Mouse (Mus musculus): ENCODE measurements around the gene Uaca.

The Uaca gene

DNA sequence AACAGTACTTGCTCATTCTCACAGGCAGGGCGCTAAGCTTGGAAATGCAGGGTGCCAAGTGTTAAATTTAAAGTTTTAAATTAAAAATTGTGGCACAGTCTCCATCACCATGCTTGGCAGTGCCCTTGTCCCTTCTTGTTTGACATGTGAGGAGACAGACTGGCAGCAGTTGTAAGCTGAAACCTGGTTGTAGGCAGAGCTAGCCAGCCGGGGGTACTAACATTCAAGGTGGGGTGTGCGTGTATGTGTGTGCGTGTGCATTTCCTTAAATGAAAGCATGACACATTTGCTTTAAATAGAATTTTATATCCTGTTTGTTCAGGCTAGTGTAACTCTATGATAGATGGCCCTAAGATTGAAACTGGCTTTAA lies 42.7 kb downstream of the Uaca start:
- no peak for DNase-seq (ENCODE audit: low spot score in 2 of 2)

DNA sequence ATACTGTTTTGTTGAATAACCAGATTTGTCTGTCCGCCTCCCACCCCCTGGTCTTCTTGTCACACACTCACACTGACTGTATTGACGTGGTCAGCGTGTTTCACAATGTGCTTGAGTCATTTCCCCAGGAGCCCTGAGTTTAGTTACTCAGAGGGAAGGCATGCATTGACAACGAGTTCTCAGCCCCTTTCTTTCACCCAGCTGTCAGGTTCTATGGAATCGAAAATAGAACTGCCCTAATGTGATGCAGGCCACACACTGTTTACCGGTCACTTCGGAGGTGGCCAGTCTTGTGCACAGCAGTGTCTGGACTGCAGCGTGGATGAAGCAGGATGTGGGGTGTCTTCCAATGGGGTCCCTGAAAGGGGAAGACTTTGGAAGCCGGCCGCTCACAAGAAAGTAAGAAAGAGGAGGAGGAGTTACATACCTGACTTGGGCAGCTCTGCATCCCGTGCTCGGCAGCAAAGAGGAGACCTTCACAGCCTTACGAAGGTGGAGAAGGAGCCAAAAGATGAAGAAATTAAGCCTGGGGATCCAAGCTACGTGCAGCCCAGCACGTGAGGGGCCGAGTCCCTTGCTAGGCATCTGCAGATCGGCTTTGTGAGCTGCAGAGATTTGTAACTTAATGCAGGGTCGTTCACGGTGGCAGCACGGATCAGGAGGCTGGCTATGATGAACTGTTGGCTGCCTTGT lies 43.3 kb downstream of the Uaca start:
- no peak for DNase-seq (ENCODE audit: low spot score in 2 of 2)

DNA sequence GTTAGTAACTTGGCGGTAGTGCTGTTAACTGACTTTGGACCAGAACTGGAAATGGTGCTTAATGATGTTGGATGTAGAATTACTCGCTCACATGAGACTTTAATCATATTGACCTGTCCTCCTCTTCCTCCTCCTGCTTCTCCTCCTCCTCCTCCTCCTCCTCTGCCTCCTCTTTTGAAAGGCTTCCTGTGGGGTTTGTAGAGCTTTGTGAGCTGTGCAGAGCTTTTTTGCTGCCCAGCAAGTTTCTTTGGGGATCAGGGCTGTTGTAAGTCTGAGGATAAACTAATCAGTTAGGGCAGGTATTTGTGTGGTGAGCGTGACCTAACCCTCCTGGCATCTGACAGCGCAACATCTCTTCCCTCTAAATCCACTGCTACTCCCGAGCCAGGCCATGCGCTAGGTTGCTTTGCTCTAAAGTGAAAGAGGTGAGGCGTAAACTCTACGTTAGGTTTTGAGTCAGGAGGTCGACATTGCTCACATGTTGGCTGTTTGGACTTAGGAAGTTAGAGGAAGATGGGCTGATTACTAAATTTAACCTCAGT lies 44.1 kb downstream of the Uaca start:
- DNase-seq (ENCODE audit: low spot score in 2 of 2), result no peak

DNA sequence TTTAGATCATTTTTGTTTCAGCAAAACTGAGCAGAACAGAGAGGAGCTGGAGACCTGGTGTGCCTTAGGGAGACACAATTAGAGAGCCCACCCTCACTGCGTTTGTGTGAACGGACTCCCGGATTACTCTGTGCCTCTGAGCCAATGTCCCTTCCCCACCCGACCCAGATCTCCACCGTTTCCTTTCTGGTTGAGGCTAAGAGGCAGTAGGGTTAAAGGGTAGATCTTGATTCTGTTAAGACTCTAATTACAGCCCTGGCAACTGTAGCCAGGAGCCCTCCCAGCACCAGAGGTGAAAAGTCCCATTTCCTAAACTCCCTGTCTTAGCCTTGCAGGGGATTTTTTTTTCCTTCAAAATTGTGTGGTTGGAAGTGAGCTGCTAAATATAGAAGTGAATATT lies 47.1 kb downstream of the Uaca start:
- no peak for DNase-seq (ENCODE audit: low spot score in 2 of 2)

DNA sequence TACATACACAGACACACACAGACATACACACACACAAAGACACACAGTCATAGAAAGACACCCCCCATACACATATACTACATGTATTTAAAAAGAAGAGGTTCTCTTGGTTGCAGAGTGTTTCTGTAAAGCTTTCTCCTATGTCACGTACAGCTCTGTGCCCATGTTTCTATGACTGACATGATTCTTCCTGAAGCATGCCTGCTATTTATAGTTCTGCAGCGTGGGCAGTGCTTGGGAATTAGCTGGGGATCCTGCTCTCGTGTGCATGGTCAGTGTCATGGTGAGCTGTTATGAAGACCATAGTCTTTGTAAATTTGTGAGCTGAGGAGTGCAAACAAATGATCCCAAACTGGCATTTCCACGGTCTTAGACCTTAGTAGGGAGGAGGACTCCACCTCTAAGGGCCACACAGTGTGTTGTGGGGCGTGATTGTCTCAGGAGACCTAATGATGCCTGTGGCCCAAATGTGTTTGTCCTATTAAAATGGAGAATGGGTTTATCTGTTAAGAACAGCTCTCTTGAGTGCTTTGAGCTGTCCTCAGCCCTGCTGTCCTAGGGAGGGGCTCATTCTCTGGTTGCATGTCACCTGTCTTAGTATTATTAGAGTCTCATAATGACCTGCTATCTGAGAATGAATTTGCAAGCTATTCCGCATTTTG lies 49.2 kb downstream of the Uaca start:
- DNase-seq (ENCODE audit: low spot score in 2 of 2), result no peak

DNA sequence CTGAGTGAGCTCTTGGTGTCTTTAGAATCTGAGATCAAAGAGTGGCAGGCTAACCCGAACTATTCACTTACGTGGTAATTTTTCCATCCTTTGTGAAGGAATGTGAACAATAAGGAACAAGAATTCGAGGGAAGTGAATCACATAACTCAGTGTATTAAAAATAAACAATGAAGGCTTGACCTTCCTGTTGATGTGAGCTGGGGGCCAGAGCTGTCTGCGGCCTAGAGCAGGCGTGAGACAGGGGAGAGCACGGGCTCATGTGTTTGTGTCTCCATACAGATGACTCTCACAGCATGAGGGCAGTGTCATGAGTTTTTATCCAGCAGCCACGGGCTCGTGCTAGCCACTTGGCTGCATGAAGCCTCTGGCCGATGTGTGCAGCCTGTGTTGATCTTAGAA lies 54.4 kb downstream of the Uaca start:
- no peak for DNase-seq (ENCODE audit: low spot score in 2 of 2)

GRCm38 (mm10) chr9:60849986-60850385 lies 55.6 kb downstream of the Uaca start:
- no peak for DNase-seq (ENCODE audit: low spot score in 2 of 2)

DNA sequence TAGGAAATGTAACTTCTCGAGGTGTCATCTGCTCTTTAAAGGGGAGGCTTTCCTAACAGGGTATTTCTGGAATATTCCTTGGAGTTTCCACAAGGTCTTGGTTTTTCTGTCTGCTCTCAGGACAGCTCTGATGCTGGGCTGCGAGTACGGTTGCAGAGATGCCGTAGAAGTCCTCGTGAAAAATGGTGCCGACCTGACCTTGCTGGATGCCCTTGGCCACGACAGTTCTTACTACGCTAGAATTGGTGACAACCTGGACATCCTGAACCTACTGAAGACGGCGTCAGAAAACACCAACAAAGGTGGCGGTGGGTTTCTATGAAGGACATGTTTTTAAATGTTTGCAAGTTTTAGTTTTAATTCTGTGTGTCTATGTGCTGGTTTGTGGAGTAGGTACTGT lies 59.9 kb downstream of the Uaca start:
- DNase-seq (ENCODE audit: low spot score in 2 of 2), result no peak

GRCm38 (mm10) chr9:60857833-60858232 lies 63.5 kb downstream of the Uaca start:
- no peak for DNase-seq (ENCODE audit: low spot score in 2 of 2)

DNA sequence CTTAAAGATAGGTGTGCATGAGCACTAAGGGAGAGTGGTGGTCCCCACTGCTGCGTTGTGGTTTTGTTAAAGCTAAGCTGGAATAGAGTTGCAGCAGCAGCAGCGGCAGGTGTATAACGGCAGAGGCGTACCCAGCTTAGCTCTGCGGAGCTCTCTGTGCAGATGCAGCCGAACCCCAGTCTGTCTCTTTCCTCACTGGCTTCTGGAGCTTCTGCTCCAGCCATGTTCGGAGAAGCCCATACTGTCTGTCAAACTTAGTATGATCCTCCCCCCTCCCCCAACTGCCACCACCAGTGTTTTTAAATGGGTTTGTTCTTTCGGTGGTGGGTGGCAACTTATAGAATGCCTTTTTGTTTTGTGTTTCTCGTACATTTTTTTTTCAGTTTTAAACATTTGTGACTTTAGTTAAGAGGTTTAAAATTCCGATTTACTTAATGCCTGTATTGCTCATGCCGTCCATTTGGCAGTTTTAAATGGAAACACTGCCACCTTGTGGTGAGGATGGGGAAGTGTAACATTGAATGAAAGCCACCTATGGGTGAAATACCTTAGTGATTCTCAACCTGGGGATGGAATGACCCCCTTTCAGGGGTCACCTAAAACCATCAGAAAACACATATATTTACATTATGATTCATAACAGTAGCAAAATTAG lies 64.1 kb downstream of the Uaca start:
- peak in 1 of 2 experiments; percentile 32 for DNase-seq (ENCODE audit: low spot score in 2 of 2)

- DNase-seq (ENCODE audit: low spot score in 2 of 2), result peak in 1 of 2 experiments; percentile 8
These were observed 64.7 kb downstream of the Uaca start for GRCm38 (mm10) chr9:60859031-60859430.

GRCm38 (mm10) chr9:60861030-60861429 lies 66.7 kb downstream of the Uaca start:
- DNase-seq (ENCODE audit: low spot score in 2 of 2), result no peak

DNA sequence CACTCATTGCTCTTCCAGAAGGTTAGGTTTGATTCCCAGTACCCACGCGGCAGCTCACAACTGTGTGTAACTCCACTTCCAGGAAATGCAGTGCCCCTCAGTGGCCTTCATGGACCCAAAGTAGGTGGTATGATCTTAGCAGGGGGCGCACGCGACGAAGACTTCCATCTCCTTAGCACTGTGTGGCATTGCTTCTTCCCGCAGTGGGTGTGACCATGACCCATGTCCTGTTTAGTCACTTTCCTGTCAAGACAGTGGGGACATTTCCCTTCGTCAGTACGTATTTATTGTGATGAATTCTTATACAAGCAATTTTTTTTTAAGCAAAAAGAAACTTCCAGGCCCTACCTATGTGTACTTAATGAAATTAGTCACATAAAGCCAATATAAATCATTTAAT lies 70.3 kb downstream of the Uaca start:
- no peak for DNase-seq (ENCODE audit: low spot score in 2 of 2)

GRCm38 (mm10) chr9:60865866-60866265 lies 71.5 kb downstream of the Uaca start:
- no peak for DNase-seq (ENCODE audit: low spot score in 2 of 2)

- no peak for DNase-seq (ENCODE audit: low spot score in 2 of 2)
These were observed 76.1 kb downstream of the Uaca start for GRCm38 (mm10) chr9:60870451-60870850.

DNA sequence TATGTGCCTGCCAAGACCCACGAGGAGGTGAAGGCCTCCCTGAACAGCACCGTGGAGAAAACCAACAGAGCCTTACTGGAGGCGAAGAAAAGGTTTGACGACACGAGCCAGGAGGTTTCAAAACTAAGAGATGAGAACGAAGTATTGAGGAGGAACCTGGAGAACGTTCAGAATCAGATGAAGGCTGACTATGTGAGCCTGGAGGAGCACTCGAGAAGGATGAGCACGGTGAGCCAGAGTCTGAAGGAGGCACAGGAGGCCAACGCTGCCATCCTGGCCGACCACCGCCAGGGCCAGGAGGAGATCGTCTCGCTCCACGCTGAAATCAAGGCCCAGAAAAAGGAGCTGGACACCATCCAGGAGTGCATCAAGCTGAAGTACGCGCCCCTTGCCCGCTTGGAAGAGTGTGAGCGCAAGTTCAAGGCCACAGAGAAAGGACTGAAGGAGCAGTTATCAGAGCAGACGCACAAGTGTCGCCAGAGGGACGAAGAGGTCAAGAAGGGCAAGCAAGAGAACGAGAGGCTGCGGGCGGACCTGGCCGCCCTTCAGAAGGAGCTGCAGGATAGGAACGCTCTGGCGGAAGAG lies 76.7 kb downstream of the Uaca start:
- DNase-seq (ENCODE audit: low spot score in 2 of 2), result no peak

DNA sequence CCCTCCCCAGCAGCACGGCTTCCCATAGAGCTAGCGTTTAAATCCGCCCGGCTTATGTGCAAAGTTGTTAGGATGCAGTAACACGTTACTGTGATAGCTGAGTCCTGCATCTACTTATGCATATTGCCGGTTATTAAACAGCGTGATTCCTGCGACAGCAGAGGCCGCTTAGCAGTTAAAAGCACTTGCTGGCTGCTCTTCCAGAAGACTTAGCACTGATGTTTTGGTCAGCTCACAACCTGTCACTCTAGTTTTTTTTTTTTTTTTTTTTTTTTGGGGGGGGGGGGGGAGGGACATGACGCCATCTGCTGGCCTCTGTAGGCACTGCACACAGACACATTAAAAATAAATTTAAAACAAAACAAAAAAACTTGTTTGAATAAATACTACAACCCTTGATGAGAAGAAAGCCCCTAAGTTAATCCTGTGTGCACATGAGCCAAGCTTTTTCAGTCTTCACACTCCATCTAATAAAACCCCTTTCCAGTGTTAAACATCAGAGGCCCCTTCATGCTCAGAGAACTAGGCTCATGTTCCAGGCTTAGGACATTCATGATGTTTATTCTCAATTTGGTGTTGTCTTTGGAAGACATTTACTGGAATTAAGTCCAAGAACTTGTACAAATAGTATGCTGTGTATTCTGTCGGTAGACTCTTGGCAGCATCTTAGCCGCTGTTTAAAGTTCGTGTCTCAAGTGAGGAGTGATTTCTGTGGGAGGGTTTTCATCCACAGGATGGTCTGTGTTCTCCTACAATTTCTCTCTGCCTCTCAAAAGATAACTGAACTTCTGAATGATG lies 79.1 kb downstream of the Uaca start:
- no peak for DNase-seq (ENCODE audit: low spot score in 2 of 2)

DNA sequence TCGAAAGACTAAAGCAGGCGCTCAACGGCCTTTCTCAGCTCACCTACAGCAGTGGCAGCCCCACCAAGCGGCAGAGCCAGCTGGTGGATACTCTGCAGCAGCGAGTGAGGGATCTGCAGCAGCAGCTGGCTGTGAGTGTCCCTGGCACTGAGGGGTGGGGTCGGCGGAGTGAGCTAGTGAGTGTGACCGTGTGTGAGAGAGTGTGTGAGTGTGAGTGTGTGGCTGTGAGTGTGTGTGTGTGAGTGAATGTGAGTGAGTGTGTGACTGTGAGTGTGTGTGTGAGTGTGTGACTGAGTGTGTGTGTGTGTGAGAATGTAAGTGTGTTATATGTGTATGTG lies 79.7 kb downstream of the Uaca start:
- DNase-seq (ENCODE audit: low spot score in 2 of 2), result no peak

GRCm38 (mm10) chr9:60876085-60876484 lies 81.7 kb downstream of the Uaca start:
- DNase-seq (ENCODE audit: low spot score in 2 of 2), result no peak

DNA sequence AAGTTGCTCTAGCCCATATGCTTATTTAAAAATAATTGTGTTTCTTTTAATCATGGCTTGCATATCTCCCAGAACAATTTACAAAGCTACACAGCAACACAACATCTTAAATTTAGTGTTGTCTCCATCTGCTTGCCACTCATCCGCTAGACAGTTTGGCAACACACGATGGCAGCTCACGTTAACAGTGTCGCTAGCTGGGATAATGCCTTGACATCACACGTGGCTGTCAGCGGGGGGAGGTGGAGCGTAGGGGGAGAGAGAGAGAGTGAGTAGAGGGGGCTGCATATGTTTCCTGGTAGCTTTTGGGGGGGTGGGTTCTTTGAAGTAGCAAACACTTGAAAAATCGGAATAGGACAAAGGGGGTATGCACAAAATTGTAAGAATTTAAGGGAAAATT lies 82.2 kb downstream of the Uaca start:
- DNase-seq (ENCODE audit: low spot score in 2 of 2), result no peak

DNA sequence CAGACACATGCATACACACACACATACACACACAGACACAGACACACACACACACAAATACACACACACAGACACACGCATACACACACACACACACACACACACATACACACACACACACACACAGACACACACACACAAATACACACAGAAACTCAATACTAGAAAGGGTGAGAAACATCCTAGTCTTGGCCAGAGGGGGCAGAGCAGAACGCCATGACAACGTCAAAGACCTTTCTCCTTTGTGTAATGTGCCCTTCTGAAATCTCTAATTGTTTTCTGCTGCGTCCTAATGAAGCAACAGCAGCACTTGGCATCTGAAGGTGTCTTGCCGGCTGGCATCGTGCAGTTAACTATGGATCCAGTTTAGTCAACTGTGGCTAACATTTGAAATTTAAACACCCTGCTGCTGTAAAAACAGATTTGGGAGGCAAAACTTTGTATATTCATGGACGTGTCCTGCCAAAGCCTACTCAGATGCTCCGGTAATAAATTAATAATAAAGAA lies 83.8 kb downstream of the Uaca start:
- no peak for DNase-seq (ENCODE audit: low spot score in 2 of 2)

- DNase-seq (ENCODE audit: low spot score in 2 of 2), result no peak
These were observed 84.3 kb downstream of the Uaca start for GRCm38 (mm10) chr9:60878630-60879029.

Data from spleen, postnatal 36 days (tissue).